Mouse (Mus musculus) heart, postnatal 10 days (tissue): ENCODE results near the gene Rcc1l. TPM values are rescaled to one million over a fixed set of nuclear protein-coding genes. Genes with fewer than 3 reads are reported as not detected.

Source experiments
- DNase-seq, 2 experiments: peaks; one replicate each; pipeline ENCODE4 v3.0.0; 2021
- intact Hi-C: fragments of 180-260 bp; cut with DNase I; formaldehyde crosslinking; loops from one replicate; pipeline ENCODE4 v1.15.1; 2025
- total RNA-seq, 2 experiments: library from RNA; stranded (reverse); gene quantifications; 2 replicates each; pipeline ENCODE4 v1.2.3; 2021

The Rcc1l gene
- total RNA-seq, 2 experiments from 2014 or later = 25.3 to 29.2 TPM

- intact Hi-C loops = no loop called here
- peak; percentile 27 to 32 for DNase-seq
Observed at GRCm38 (mm10) chr5:134120135-134120534, 56.4 kb downstream of the Rcc1l start.

GRCm38 (mm10) chr5:134119481-134120120 lies 57.0 kb downstream of the Rcc1l start:
- DNase-seq = peak; percentile 21 to 48
- intact Hi-C loops = no loop called here

DNA sequence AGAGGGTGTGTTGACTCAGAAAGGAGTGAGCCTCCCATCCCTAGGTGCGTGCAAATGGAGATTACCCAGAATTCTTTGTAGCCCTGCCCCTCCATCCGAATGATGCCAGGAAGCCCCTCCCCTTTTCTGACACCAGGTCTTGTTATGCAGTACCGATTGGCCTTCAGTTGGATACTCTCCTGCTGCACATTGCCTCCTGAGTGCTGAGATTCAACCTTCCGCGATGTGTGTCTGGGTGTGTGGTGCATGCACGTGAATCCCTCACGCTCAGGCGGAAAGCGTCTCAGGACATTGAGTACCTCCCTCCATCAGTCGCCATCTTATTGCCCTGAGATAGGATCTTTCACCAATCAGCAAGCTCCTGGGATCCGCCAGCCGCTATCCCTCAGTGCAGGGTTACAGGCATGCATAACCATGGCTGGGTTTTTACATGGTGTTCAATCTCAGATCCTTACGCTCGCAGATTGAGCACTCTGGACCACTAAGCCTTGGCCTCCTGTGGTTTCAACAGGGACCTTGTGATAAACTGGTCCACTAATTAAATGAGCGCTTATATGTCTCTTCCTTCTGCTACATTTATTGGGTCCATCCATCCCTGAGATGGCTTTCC lies 57.7 kb downstream of the Rcc1l start:
- no peak for DNase-seq
- intact Hi-C loops = no loop called here

GRCm38 (mm10) chr5:134115639-134116259 lies 60.8 kb downstream of the Rcc1l start:
- intact Hi-C loops = no loop called here
- no peak for DNase-seq

DNA sequence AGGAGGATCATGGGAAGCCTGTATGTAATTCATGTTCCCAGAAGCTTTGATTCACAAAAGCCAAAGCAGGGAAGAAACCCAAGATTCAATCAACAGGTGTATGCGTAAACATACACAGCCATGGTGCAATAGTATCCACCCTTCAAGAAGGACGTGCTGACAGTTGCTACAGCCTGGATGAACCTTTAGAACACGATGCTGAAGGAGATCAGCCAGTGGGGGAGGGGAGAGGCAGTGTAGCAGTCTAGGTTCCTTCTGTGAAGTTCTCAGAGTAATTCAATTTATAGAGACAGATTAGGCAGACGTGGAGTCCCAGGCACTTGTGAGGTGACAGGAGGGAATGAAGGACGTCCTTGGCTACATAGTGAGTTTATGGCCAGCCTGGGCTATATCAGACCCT lies 61.6 kb downstream of the Rcc1l start:
- intact Hi-C loops = no loop called here

GRCm38 (mm10) chr5:134105829-134106228 lies 70.7 kb downstream of the Rcc1l start:
- intact Hi-C loops = no loop called here
- DNase-seq = no peak

More for the DNA sequence above, 61.6 kb downstream of the Rcc1l start:
- no peak for DNase-seq

DNA sequence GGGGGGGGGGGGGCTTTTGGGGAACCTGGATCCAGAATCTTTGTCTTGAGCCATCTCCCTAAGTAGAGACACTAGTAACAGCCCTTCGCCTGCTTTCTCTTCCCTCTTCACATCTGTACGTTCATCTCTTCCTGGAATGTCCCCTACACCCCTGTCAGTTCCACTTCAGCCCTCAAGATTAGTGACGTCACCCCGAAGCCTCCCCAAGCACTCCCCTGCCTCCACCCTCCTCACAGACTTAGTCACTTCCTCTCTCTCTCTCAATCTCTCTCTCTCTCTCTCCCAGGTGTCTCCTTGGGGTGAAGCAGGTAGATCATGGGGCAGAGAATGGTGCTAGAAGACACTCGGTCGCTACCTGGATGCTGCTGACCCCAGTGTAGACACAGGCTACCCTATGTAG lies 73.9 kb downstream of the Rcc1l start:
- no peak for DNase-seq
- intact Hi-C loops = no loop called here

DNA sequence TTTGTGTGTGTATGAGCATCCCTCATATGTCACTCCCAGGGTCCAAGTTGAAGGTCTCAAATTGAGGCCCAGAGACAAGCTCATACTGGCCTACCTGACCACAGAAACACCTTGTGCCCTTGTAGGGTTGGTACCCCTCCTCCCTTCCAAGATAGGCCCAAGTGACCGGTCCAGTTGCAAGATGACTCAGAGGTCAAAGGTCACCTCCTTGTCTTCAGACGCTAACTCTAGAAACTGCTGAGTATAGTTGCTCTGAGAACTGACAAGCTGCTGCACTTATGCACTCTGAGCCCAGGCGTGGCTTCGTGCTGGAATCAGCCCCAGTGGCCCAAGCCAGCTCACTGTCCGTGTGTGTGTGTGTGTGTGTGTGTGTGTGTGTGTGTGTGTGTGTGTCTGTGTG lies 74.7 kb downstream of the Rcc1l start:
- peak in 1 of 2 experiments; percentile 20 for DNase-seq
- intact Hi-C loops = no loop called here

DNA sequence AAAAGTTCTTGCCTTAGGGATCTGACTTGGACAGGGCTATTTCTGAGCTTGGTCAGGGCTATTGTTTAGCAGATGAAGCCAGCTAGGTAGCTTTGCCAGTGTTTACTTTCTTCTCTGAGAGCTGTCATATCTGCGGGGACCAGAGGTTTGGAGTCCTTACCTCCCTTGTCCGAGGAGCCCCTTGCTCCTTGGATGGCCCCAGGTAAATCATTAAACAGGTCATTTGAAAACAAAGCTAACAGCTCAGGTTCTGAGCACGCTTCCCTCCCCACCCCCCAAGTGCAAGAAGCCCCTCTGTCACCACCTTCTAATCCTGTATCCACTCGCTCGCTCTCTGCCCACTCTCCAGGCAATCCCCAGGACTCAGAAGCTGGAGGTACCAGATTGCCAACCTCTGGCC lies 75.3 kb downstream of the Rcc1l start:
- DNase-seq = no peak
- intact Hi-C loops = no loop called here

- DNase-seq = no peak
- intact Hi-C loops = no loop called here
Observed at GRCm38 (mm10) chr5:134100232-134100771, 76.3 kb downstream of the Rcc1l start.

GRCm38 (mm10) chr5:134099496-134100211 lies 76.9 kb downstream of the Rcc1l start, which contains the start of gene Castor2:
Gene Castor2 (plus strand): TSS chr5:134099711.
- intact Hi-C loops = no loop called here
- DNase-seq = peak; percentile 95 to 97

DNA sequence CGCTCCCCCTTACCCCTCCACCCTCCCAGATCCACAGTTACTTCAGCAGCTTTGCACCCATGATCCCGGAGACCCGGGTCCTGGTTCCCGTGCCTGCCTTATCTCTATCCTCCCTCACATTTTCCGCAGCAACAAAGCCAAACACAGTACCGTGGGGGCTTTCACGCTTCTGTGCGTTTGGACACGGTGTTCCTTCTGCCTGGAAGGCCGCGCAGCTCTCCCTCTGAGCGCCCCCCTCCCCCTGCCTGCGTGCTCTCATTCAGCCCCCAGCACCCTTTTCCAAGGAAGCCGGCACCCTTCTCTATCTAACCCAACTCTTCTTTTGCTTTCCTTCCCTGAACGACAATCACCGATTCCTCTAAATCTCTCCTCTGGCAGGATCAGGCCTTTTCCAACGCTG lies 77.6 kb downstream of the Rcc1l start:
- intact Hi-C loops = no loop called here
- peak in 1 of 2 experiments; percentile 63 for DNase-seq

DNA sequence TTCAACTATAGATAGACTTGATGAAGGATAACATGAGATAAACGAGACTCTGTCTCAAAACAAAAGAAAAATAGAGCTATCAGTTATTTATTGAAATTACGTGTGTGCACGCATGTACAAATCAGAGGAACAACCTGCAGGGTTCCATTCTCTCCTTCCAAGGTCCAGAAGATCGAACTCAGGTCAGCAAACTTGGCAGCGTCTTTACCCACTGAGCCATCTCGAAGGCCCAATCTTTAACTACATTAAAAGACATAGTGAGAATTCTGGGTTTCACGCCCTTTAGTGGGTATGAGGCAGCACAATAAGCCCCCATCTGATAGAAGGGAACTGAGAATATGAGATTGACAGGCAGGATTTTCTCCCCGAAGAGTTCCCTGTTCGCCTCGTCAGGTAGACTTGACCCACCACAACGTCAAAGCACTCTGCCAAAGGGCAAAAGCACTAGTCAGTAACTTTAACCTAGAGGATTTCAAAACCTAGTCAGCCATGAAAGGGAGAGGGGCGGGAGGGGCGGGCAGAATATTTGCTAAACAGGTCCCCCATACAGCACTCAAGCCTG lies 78.2 kb downstream of the Rcc1l start:
- DNase-seq = no peak
- intact Hi-C loops = no loop called here

Other genes with a start within 250 kb of the Rcc1l start
- 10 to 100 TPM; 21.4 to 23.4 TPM for gene Castor2, start 77.1 kb downstream of the Rcc1l start, total RNA-seq
- 1 to 10 TPM; 7.4 to 7.7 TPM for gene Gtf2ird2, start 7.2 kb upstream of the Rcc1l start, total RNA-seq
- 1 to 10 TPM; 2.9 to 4.6 TPM for gene Ncf1, start 52.9 kb upstream of the Rcc1l start, total RNA-seq
- gene Gtf2i, start 138.0 kb upstream of the Rcc1l start, total RNA-seq = 100 to 1,000 TPM; 195 to 218 TPM